Mouse (Mus musculus) CH12.LX (cell line): Measurements from ENCODE around the gene Stk10.

Experiments used
- BHLHE40 ChIP-seq: IDR thresholded peaks from 2 replicates; pipeline ENCODE4 v1.6.1; 2011; ENCODE audit warnings: mild to moderate bottlenecking, low read depth, low read length, improper control_type of control experiment
- CTCF ChIP-seq, 2 experiments: IDR thresholded peaks in 1 of 2; conservative IDR thresholded peaks in 1 of 2; 2 replicates each; pipeline ENCODE4 v1.5.1; 2011 to 2012; ENCODE audit warnings: low read depth in 2 of 2, low read length in 2 of 2, improper control_type of control experiment in 1 of 2, inconsistent platforms in 1 of 2, mild to moderate bottlenecking in 1 of 2, moderate library complexity in 1 of 2
- EP300 ChIP-seq: IDR thresholded peaks from 2 replicates; pipeline ENCODE4 v1.6.1; 2011; ENCODE audit warnings: low read length, improper control_type of control experiment
- GABPA ChIP-seq: IDR thresholded peaks from 2 replicates; pipeline ENCODE4 v1.6.1; 2012; ENCODE audit warnings: low read depth, low read length, improper control_type of control experiment, inconsistent platforms; ENCODE audit not compliant: insufficient replicate concordance
- KAT2A ChIP-seq: IDR thresholded peaks from 2 replicates; pipeline ENCODE4 v1.6.1; 2012; ENCODE audit warnings: low read length, improper control_type of control experiment, inconsistent platforms; ENCODE audit not compliant: insufficient replicate concordance
- RCOR1 ChIP-seq: conservative IDR thresholded peaks from 2 replicates; pipeline ENCODE4 v1.6.1; 2012; ENCODE audit warnings: low read depth, mild to moderate bottlenecking, inconsistent platforms, low read length, improper control_type of control experiment
- SMC3 ChIP-seq: IDR thresholded peaks from 2 replicates; pipeline ENCODE4 v1.6.1; 2011; ENCODE audit warnings: low read depth, low read length, improper control_type of control experiment
- TBP ChIP-seq: conservative IDR thresholded peaks from 2 replicates; pipeline ENCODE4 v1.6.1; 2011; ENCODE audit warnings: low read depth, low read length, improper control_type of control experiment
- USF2 ChIP-seq: conservative IDR thresholded peaks from 2 replicates; pipeline ENCODE4 v1.6.1; 2011; ENCODE audit warnings: low read depth, low read length, improper control_type of control experiment
- ZC3H11A ChIP-seq: IDR thresholded peaks from 2 replicates; pipeline ENCODE4 v1.6.1; 2012; ENCODE audit warnings: low read depth, mild to moderate bottlenecking, inconsistent platforms, low read length, improper control_type of control experiment
- ZNF384 ChIP-seq: IDR thresholded peaks from 2 replicates; pipeline ENCODE4 v1.6.1; 2012; ENCODE audit warnings: low read depth, low read length, improper control_type of control experiment, inconsistent platforms

DNA sequence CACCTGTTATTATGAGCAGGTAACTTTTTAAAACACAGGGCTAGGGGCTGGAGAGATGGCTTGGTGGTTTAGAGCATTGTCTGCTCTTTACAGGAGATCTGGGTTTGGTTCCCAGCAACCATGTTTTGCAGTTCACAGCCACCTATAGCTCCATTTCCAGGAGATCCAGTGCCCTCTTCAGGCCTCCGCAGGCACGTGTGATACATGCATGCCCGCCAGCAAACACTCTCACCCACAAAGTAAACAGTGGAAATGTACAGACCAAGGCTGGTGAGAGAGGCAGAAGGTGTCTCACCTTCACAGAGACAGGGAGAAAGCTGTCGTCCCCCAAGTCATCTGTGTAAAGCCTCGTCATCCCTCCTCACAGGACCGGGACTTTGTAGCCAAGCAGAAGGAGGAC lies 79.2 kb downstream of the Stk10 start:
- TF ChIP-seq CTCF (conservative IDR thresholded peaks at IDR 0.05 in 1 of 2, IDR thresholded peaks at IDR 0.05 in 1 of 2; ENCODE audit: low read depth in 2 of 2, low read length in 2 of 2) = no peak; a peak in 1 of 4 replicates
- TF ChIP-seq GABPA = no peak
- no peak for TF ChIP-seq RCOR1
- no peak for TF ChIP-seq EP300
- no peak for TF ChIP-seq ZC3H11A
- no peak for TF ChIP-seq BHLHE40
- no peak for TF ChIP-seq KAT2A
- TF ChIP-seq TBP = no peak
- TF ChIP-seq SMC3 = no peak
- no peak for TF ChIP-seq USF2
- TF ChIP-seq ZNF384 = no peak
